Comparison of ENCODE assay signal across 8 mouse cellular contexts in genomic region chr13:95961905-95962304, GRCm38 (mm10).
DNase-seq lines count a peak whose midpoint lies in the region; ATAC-seq and TF ChIP-seq lines count a peak whose summit lies in the region.

No protein-coding gene starts in this region.

- WGBS in forebrain, embryonic 14.5 days, result 28% methylated on average over 7 of the region's 7 CpGs
- WGBS in liver, embryonic 13.5 days (ENCODE audit: insufficient replicate concordance), result 23% methylated on average over 7 of the region's 7 CpGs

- H3K4me3 ChIP-seq in gastrocnemius, adult 2 months, result peak overlapping the region; percentile 68
- H3K4me3 ChIP-seq in forebrain, embryonic 14.5 days (ENCODE audit: low read depth, low read length), result peak overlapping the region; percentile 40; the same call in 1 of the 2 replicates
- H3K4me3 ChIP-seq in liver, embryonic 13.5 days (replicated peaks), result peak overlapping the region; percentile 55

- peak overlapping the region; percentile 88 for H3K4me2 ChIP-seq in forebrain, embryonic 14.5 days (ENCODE audit: low read length)
- H3K4me2 ChIP-seq in liver, embryonic 13.5 days, result peak overlapping the region; percentile 75

- H3K27me3 ChIP-seq in forebrain, embryonic 14.5 days (replicated peaks; ENCODE audit: control insufficient read depth, insufficient read depth, low read length), result no peaks in the 10 kb centered on the region; the same call in 1 of the 2 replicates
- no peaks in the 10 kb centered on the region for H3K27me3 ChIP-seq in liver, embryonic 13.5 days

- no peak for TF ChIP-seq CTCF in gastrocnemius, adult 2 months (IDR thresholded peaks at IDR 0.05)

- no peak overlapping the region; the same call in 1 of the 2 replicates for H3K27ac ChIP-seq in gastrocnemius, adult 2 months
- H3K27ac ChIP-seq in forebrain, embryonic 14.5 days (ENCODE audit: low read depth, low read length), result no peak overlapping the region
- peak overlapping the region; percentile 49 for H3K27ac ChIP-seq in liver, embryonic 13.5 days

- peak; percentile 53; the same call in 1 of the 2 replicates for ATAC-seq in forebrain, embryonic 14.5 days
- no peak for ATAC-seq in liver, embryonic 13.5 days (ENCODE audit: low read depth)

- intact Hi-C loops in gastrocnemius, adult 2 months (cut with DNase I), result no loop called here

- DNase-seq in gastrocnemius, adult 2 months, result no peak
- no peak for DNase-seq in gastrocnemius, adult 8-10 months (ENCODE audit: low spot score in 2 of 2)
- peak; percentile 75 for DNase-seq in CD4-positive helper T cell, adult 2 months (ENCODE audit: low read depth, low spot score)
- peak; percentile 32 for DNase-seq in forebrain, embryonic 14.5 days (ENCODE audit: low spot score)
- DNase-seq in liver, embryonic 13.5 days, result no peak
- no peak for DNase-seq in ovary, postnatal 14 days (ENCODE audit: low spot score)
- DNase-seq in left cerebral cortex, adult 18-20 months (ENCODE audit: low spot score in 2 of 2), result no peak
- no peak for DNase-seq in kidney, postnatal 25 days

- H3K36me3 ChIP-seq in forebrain, embryonic 14.5 days (ENCODE audit: control insufficient read depth, insufficient read depth, low read length), result no peaks in the 10 kb centered on the region
- H3K36me3 ChIP-seq in liver, embryonic 13.5 days, result no peaks in the 10 kb centered on the region

- no peak overlapping the region for H3K9ac ChIP-seq in forebrain, embryonic 14.5 days (ENCODE audit: low read length)
- H3K9ac ChIP-seq in liver, embryonic 13.5 days, result peak overlapping the region; percentile 63

- H3K9me3 ChIP-seq in forebrain, embryonic 14.5 days (replicated peaks; ENCODE audit: control insufficient read depth, low read length), result no peaks in the 10 kb centered on the region
- H3K9me3 ChIP-seq in liver, embryonic 13.5 days (replicated peaks), result no peaks in the 10 kb centered on the region

- H3K4me1 ChIP-seq in forebrain, embryonic 14.5 days (ENCODE audit: control insufficient read depth, insufficient read depth, low read length), result peaks cover 15% of the 10 kb centered on the region
- H3K4me1 ChIP-seq in liver, embryonic 13.5 days (replicated peaks), result peaks cover 89% of the 10 kb centered on the region

Comparison
In these comparisons a context has a peak if more than half of its experiments do, and no peak if none do; other contexts are left out.
1. DNase-seq: peak in CD4-positive helper T cell, adult 2 months (single experiment) and forebrain, embryonic 14.5 days (single experiment); none in gastrocnemius, adult 2 months (single experiment), gastrocnemius, adult 8-10 months (0 of 2), liver, embryonic 13.5 days (single experiment), ovary, postnatal 14 days (single experiment), left cerebral cortex, adult 18-20 months (0 of 2) and kidney, postnatal 25 days (0 of 2).
2. Peak in every context shown above with its lines, with median percentiles within 50 percentile points of each other: H3K4me3 ChIP-seq.